In genomic region chr4:129081939-129082338, GRCm38 (mm10) we compare ENCODE assay signal across 23 mouse cellular contexts. TPM values are rescaled to one million over a fixed set of nuclear protein-coding genes. Genes with fewer than 3 reads are reported as not detected.
DNase-seq lines count a peak whose midpoint lies in the region; ATAC-seq and TF ChIP-seq lines count a peak whose summit lies in the region.
"Had no signal": no experiment of that assay in that cellular context is flagged by ENCODE, and none has a peak within 500 bp of the region (broad histone marks: within the 10 kb centered on the region; RNA-seq: fewer than 3 reads in every experiment).

No protein-coding gene starts in this region.

- H3K27ac ChIP-seq in heart, embryonic 13.5 days (replicated peaks): 0 out of 2 replicates have a peak overlapping the region, but pooled peaks have one; percentile 5
- no peak overlapping the region for H3K27ac ChIP-seq in heart, adult 2 months
- H3K27ac ChIP-seq in liver, postnatal 0 days (ENCODE audit: low read depth): peak overlapping the region; percentile 63
- no peak overlapping the region for H3K27ac ChIP-seq in liver, embryonic 12.5 days
- peak overlapping the region; percentile 59 for H3K27ac ChIP-seq in stomach, embryonic 16.5 days (ENCODE audit: low read length)
- H3K27ac ChIP-seq: embryonic facial prominence, embryonic 12.5 days; gastrocnemius, adult 2 months; hindbrain, embryonic 14.5 days; midbrain, embryonic 13.5 days had no signal

- no peak overlapping the region for H3K4me2 ChIP-seq in heart, embryonic 13.5 days
- no peak overlapping the region for H3K4me2 ChIP-seq in liver, postnatal 0 days (ENCODE audit: low read depth, low read length)
- H3K4me2 ChIP-seq in liver, embryonic 12.5 days: no peak overlapping the region
- H3K4me2 ChIP-seq in stomach, embryonic 16.5 days (ENCODE audit: low read depth, low read length): no peak overlapping the region
- H3K4me2 ChIP-seq: embryonic facial prominence, embryonic 12.5 days; hindbrain, embryonic 14.5 days; midbrain, embryonic 13.5 days had no signal

- intact Hi-C loops in heart, adult 2 months (cut with DNase I): loop anchor here (1.0 to 10.0 kb wide), 4 partner anchors 111 to 367 kb away; no protein-coding TSS in a partner anchor
- intact Hi-C loops in left cerebral cortex, postnatal 14 days (cut with DNase I): loop anchor here (1.0 to 2.0 kb wide), 2 partner anchors 111 to 119 kb away; partner anchors contain the start of gene Azin2

- peaks cover 86% of the 10 kb centered on the region for H3K36me3 ChIP-seq in heart, embryonic 13.5 days
- no peaks in the 10 kb centered on the region for H3K36me3 ChIP-seq in heart, adult 2 months (ENCODE audit: control insufficient read depth, insufficient read depth, low read length)
- H3K36me3 ChIP-seq in liver, postnatal 0 days (replicated peaks; ENCODE audit: insufficient read depth, low read length): peaks cover 34% of the 10 kb centered on the region
- peaks cover 81% of the 10 kb centered on the region for H3K36me3 ChIP-seq in liver, embryonic 12.5 days
- H3K36me3 ChIP-seq in stomach, embryonic 16.5 days (ENCODE audit: control insufficient read depth, insufficient read depth, low read length): peaks cover 16% of the 10 kb centered on the region

- no peak for DNase-seq in heart, adult 2 months
- no peak for DNase-seq in liver, postnatal 0 days
- no peak for DNase-seq in left cerebral cortex, postnatal 14 days (ENCODE audit: low spot score in 2 of 2)
- DNase-seq: adrenal gland, adult 8-10 months; cerebellum, adult 8-10 months; kidney, adult 8-10 months; spleen, adult 18-20 months; thymus, postnatal 14 days had no signal

- 70% methylated on average over 3 of the region's 3 CpGs for WGBS in heart, embryonic 13.5 days
- WGBS in heart, adult 2 months: 78% methylated on average over 3 of the region's 3 CpGs
- WGBS in liver, postnatal 0 days (ENCODE audit: insufficient replicate concordance): 73% methylated on average over 3 of the region's 3 CpGs
- 80% methylated on average over 3 of the region's 3 CpGs for WGBS in liver, embryonic 12.5 days (ENCODE audit: insufficient replicate concordance)
- WGBS in stomach, embryonic 16.5 days: 63% methylated on average over 3 of the region's 3 CpGs

- no peaks in the 10 kb centered on the region for H3K27me3 ChIP-seq in heart, embryonic 13.5 days (replicated peaks)
- H3K27me3 ChIP-seq in heart, adult 2 months (ENCODE audit: control insufficient read depth, insufficient read depth, low read length): no peaks in the 10 kb centered on the region
- 0 out of 2 replicates have a peak, but pooled peaks cover 2% of the 10 kb centered on the region for H3K27me3 ChIP-seq in liver, postnatal 0 days (ENCODE audit: insufficient read depth, low read length)
- H3K27me3 ChIP-seq in liver, embryonic 12.5 days (replicated peaks): 0 out of 2 replicates have a peak, but pooled peaks cover 6% of the 10 kb centered on the region
- H3K27me3 ChIP-seq in stomach, embryonic 16.5 days (ENCODE audit: control insufficient read depth, insufficient read depth, low read length): no peaks in the 10 kb centered on the region
- H3K27me3 ChIP-seq: embryonic facial prominence, embryonic 12.5 days; midbrain, embryonic 13.5 days had no signal

- H3K4me3 ChIP-seq in heart, embryonic 13.5 days: no peak overlapping the region
- H3K4me3 ChIP-seq in heart, adult 2 months: no peak overlapping the region
- no peak overlapping the region for H3K4me3 ChIP-seq in liver, postnatal 0 days (ENCODE audit: low read depth, low read length)
- H3K4me3 ChIP-seq in liver, embryonic 12.5 days: no peak overlapping the region
- no peak overlapping the region for H3K4me3 ChIP-seq in stomach, embryonic 16.5 days (replicated peaks; ENCODE audit: low read length)
- H3K4me3 ChIP-seq: embryonic facial prominence, embryonic 12.5 days; gastrocnemius, adult 2 months; midbrain, embryonic 13.5 days had no signal

- no peaks in the 10 kb centered on the region for H3K79me2 ChIP-seq in heart, adult 2 months (replicated peaks; ENCODE audit: control insufficient read depth, insufficient read depth, low read length)

- no peak for TF ChIP-seq POLR2A in heart, adult 2 months (IDR thresholded peaks at IDR 0.05; ENCODE audit: insufficient read depth, low read depth, low read length)

- no peak for TF ChIP-seq EP300 in heart, adult 2 months (IDR thresholded peaks at IDR 0.05; ENCODE audit: insufficient read depth, low read depth, low read length)
- no peak for TF ChIP-seq EP300 in liver, postnatal 0 days (IDR thresholded peaks at IDR 0.05; ENCODE audit: low read depth)

- no peak overlapping the region for H3K9ac ChIP-seq in heart, embryonic 13.5 days
- no peak overlapping the region for H3K9ac ChIP-seq in heart, adult 2 months (ENCODE audit: low read depth, low read length)
- no peak overlapping the region for H3K9ac ChIP-seq in liver, postnatal 0 days (replicated peaks)
- no peak overlapping the region for H3K9ac ChIP-seq in liver, embryonic 12.5 days
- no peak overlapping the region for H3K9ac ChIP-seq in stomach, embryonic 16.5 days (ENCODE audit: low read length)
- H3K9ac ChIP-seq: embryonic facial prominence, embryonic 12.5 days; forebrain, postnatal 0 days; hindbrain, embryonic 14.5 days; midbrain, embryonic 13.5 days had no signal

- peaks cover 6% of the 10 kb centered on the region; the same call in 1 of the 2 replicates for H3K4me1 ChIP-seq in heart, embryonic 13.5 days
- H3K4me1 ChIP-seq in heart, adult 2 months (ENCODE audit: control insufficient read depth, insufficient read depth, low read length): no peaks in the 10 kb centered on the region
- no peaks in the 10 kb centered on the region for H3K4me1 ChIP-seq in liver, postnatal 0 days (ENCODE audit: insufficient read depth)
- no peaks in the 10 kb centered on the region for H3K4me1 ChIP-seq in liver, embryonic 12.5 days
- H3K4me1 ChIP-seq in stomach, embryonic 16.5 days (ENCODE audit: control insufficient read depth, insufficient read depth, low read length): no peaks in the 10 kb centered on the region
- H3K4me1 ChIP-seq: embryonic facial prominence, embryonic 12.5 days; midbrain, embryonic 13.5 days had no signal

- TF ChIP-seq CTCF in heart, adult 2 months (IDR thresholded peaks at IDR 0.05): no peak
- no peak for TF ChIP-seq CTCF in liver, postnatal 0 days (IDR thresholded peaks at IDR 0.05; ENCODE audit: low read depth)

- no peak for ATAC-seq in heart, embryonic 13.5 days (ENCODE audit: extremely low read depth, insufficient number of reproducible peaks, low FRiP score, low TSS enrichment)
- peak; percentile 17; the same call in 1 of the 2 replicates for ATAC-seq in liver, postnatal 0 days
- ATAC-seq in liver, embryonic 12.5 days: no peak
- peak; percentile 26 for ATAC-seq in granulocyte monocyte progenitor cell, adult 5-6 weeks (replicated peaks; ENCODE audit: poor library complexity, severe bottlenecking)
- no peak; the same call in 1 of the 2 replicates for ATAC-seq in stomach, embryonic 16.5 days (ENCODE audit: insufficient read depth, low FRiP score)

- peaks cover 9% of the 10 kb centered on the region; the same call in 1 of the 2 replicates for H3K9me3 ChIP-seq in heart, embryonic 13.5 days
- H3K9me3 ChIP-seq in liver, postnatal 0 days (ENCODE audit: low read length): no peaks in the 10 kb centered on the region
- H3K9me3 ChIP-seq in liver, embryonic 12.5 days (replicated peaks): no peaks in the 10 kb centered on the region
- H3K9me3 ChIP-seq in stomach, embryonic 16.5 days (replicated peaks; ENCODE audit: control insufficient read depth, low read length): no peaks in the 10 kb centered on the region
- H3K9me3 ChIP-seq: embryonic facial prominence, embryonic 12.5 days; midbrain, embryonic 13.5 days had no signal

RNA-seq across cellular contexts. Expression of gene Tmem54, which starts 23.4 kb away (rescaled TPM):
- polyA plus RNA-seq in heart, embryonic 13.5 days (2015; fragmentation: Nextera tagmentation; extraction: Ambion mirVana): 1.0 and 1.1 TPM in 2 replicates
- not detected for total RNA-seq in heart, adult 2 months (2021)
- polyA plus RNA-seq in heart, adult 2 months (2012; rRNA removed): 0.23 TPM in 1 of 2 replicates, not detected in the other
- 0.26 TPM in 1 of 2 replicates, not detected in the other for polyA plus RNA-seq in liver, postnatal 0 days (2015; fragmentation: Nextera tagmentation; extraction: Ambion mirVana)
- 1.9 and 2.0 TPM in 2 replicates for polyA plus RNA-seq in liver, embryonic 12.5 days (2016; fragmentation: Nextera tagmentation; extraction: Ambion mirVana)
- not detected in 2 replicates for total RNA-seq in granulocyte monocyte progenitor cell, adult 5-6 weeks (2014; fragmentation: Nextera tagmentation)
- not detected in 2 replicates for total RNA-seq in granulocyte monocyte progenitor cell, adult 5-6 weeks (2017)
- polyA plus RNA-seq in stomach, embryonic 16.5 days (2015; fragmentation: Nextera tagmentation; extraction: Ambion mirVana): 44.2 and 53.2 TPM in 2 replicates
- not detected for total RNA-seq in left cerebral cortex, postnatal 14 days (2021)
- total RNA-seq: adrenal gland, adult 8-10 months; common myeloid progenitor, adult 5-6 weeks; forebrain, postnatal 0 days; gastrocnemius, adult 2 months; heart, adult 8-10 months; layer of hippocampus, postnatal 25 days; left cerebral cortex, postnatal 36 days; liver, adult 2 months had no signal
- polyA plus RNA-seq: forebrain, postnatal 0 days; heart, postnatal 0 days; hindbrain, embryonic 14.5 days; midbrain, embryonic 13.5 days had no signal

RNA-seq across cellular contexts. Expression of gene Rnf19b, which starts 23.9 kb away (rescaled TPM):
- polyA plus RNA-seq in heart, embryonic 13.5 days (2015; fragmentation: Nextera tagmentation; extraction: Ambion mirVana): 5.7 and 6.2 TPM in 2 replicates
- 10 to 100 TPM; 27.1 to 28.1 TPM for total RNA-seq in heart, adult 2 months (2021)
- 21.1 and 24.7 TPM in 2 replicates for polyA plus RNA-seq in heart, adult 2 months (2012; rRNA removed)
- 5.5 and 6.0 TPM in 2 replicates for polyA plus RNA-seq in liver, postnatal 0 days (2015; fragmentation: Nextera tagmentation; extraction: Ambion mirVana)
- 7.1 TPM in 2 replicates for polyA plus RNA-seq in liver, embryonic 12.5 days (2016; fragmentation: Nextera tagmentation; extraction: Ambion mirVana)
- total RNA-seq in granulocyte monocyte progenitor cell, adult 5-6 weeks (2014; fragmentation: Nextera tagmentation): 30.6 and 31.7 TPM in 2 replicates
- total RNA-seq in granulocyte monocyte progenitor cell, adult 5-6 weeks (2017): 54.3 and 75.1 TPM in 2 replicates
- polyA plus RNA-seq in stomach, embryonic 16.5 days (2015; fragmentation: Nextera tagmentation; extraction: Ambion mirVana): 7.1 and 7.2 TPM in 2 replicates
- total RNA-seq in left cerebral cortex, postnatal 14 days (2021): 10 to 100 TPM; 60.8 to 63.5 TPM

RNA-seq across cellular contexts. Expression of gene Hpca, which starts 39.9 kb away (rescaled TPM):
- 0.25 and 0.37 TPM in 2 replicates for polyA plus RNA-seq in heart, embryonic 13.5 days (2015; fragmentation: Nextera tagmentation; extraction: Ambion mirVana)
- total RNA-seq in heart, adult 2 months (2021): under 1 TPM in 1 of 2 experiments, not detected in 1; 0.14 TPM
- polyA plus RNA-seq in heart, adult 2 months (2012; rRNA removed): 0.23 and 0.62 TPM in 2 replicates
- 0.18 and 0.40 TPM in 2 replicates for polyA plus RNA-seq in liver, postnatal 0 days (2015; fragmentation: Nextera tagmentation; extraction: Ambion mirVana)
- 1.9 and 2.3 TPM in 2 replicates for polyA plus RNA-seq in liver, embryonic 12.5 days (2016; fragmentation: Nextera tagmentation; extraction: Ambion mirVana)
- total RNA-seq in granulocyte monocyte progenitor cell, adult 5-6 weeks (2014; fragmentation: Nextera tagmentation): not detected in 2 replicates
- total RNA-seq in granulocyte monocyte progenitor cell, adult 5-6 weeks (2017): not detected in 2 replicates
- polyA plus RNA-seq in stomach, embryonic 16.5 days (2015; fragmentation: Nextera tagmentation; extraction: Ambion mirVana): 1.8 and 2.0 TPM in 2 replicates
- total RNA-seq in left cerebral cortex, postnatal 14 days (2021): 100 to 1,000 TPM; 562 to 615 TPM
- total RNA-seq: gastrocnemius, adult 2 months had no signal

RNA-seq across cellular contexts. Expression of gene Fndc5, which starts 54.9 kb away (rescaled TPM):
- 5.6 and 7.1 TPM in 2 replicates for polyA plus RNA-seq in heart, embryonic 13.5 days (2015; fragmentation: Nextera tagmentation; extraction: Ambion mirVana)
- 100 to 1,000 TPM; 338 to 388 TPM for total RNA-seq in heart, adult 2 months (2021)
- polyA plus RNA-seq in heart, adult 2 months (2012; rRNA removed): 197 and 335 TPM in 2 replicates
- 0.32 and 0.52 TPM in 2 replicates for polyA plus RNA-seq in liver, postnatal 0 days (2015; fragmentation: Nextera tagmentation; extraction: Ambion mirVana)
- polyA plus RNA-seq in liver, embryonic 12.5 days (2016; fragmentation: Nextera tagmentation; extraction: Ambion mirVana): 1.3 and 1.8 TPM in 2 replicates
- total RNA-seq in granulocyte monocyte progenitor cell, adult 5-6 weeks (2014; fragmentation: Nextera tagmentation): not detected in 2 replicates
- not detected in 2 replicates for total RNA-seq in granulocyte monocyte progenitor cell, adult 5-6 weeks (2017)
- polyA plus RNA-seq in stomach, embryonic 16.5 days (2015; fragmentation: Nextera tagmentation; extraction: Ambion mirVana): 1.3 and 2.6 TPM in 2 replicates
- 10 to 100 TPM; 57.5 to 59.2 TPM for total RNA-seq in left cerebral cortex, postnatal 14 days (2021)
- total RNA-seq: common myeloid progenitor, adult 5-6 weeks had no signal

Comparison
In these comparisons a context has a peak if more than half of its experiments do, and no peak if none do; other contexts are left out.
1. ATAC-seq: peak in liver, postnatal 0 days (single experiment) and granulocyte monocyte progenitor cell, adult 5-6 weeks (single experiment); none in heart, embryonic 13.5 days (single experiment), liver, embryonic 12.5 days (single experiment) and stomach, embryonic 16.5 days (single experiment).
2. H3K27ac ChIP-seq: peak in heart, embryonic 13.5 days (single experiment), liver, postnatal 0 days (single experiment) and stomach, embryonic 16.5 days (single experiment); none in heart, adult 2 months (single experiment) and liver, embryonic 12.5 days (single experiment).
3. RNA of gene Tmem54, which starts 23.4 kb away (polyA plus RNA-seq): 44.2 to 53.2 TPM in stomach, embryonic 16.5 days; 1.9 to 2.0 TPM in liver, embryonic 12.5 days, 1.0 to 1.1 TPM in heart, embryonic 13.5 days, 0.26 TPM in liver, postnatal 0 days and 0.23 TPM in heart, adult 2 months; every median in the first group is over 10 times any median in the second.